Mouse (Mus musculus): ENCODE data around the gene Dock1.

DNA sequence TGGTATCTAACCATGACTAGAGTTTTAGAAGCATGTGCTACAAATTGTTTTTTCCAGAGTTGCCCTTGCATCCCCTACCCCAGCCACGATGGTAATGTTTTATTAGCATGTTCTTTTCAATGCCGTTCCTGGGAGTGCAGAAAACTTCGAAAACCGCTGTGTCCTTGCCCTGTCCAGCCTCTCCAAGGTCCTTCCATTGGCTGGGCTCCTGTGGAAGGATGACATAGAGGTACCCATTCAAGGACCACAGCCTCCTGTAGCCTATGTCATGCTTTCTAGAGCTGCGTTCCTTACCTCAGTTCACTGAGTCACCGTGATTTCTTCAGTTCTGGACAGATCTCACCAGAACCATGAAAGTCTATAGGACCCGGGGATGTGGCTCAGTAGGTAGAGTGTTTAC lies 431.5 kb downstream of the Dock1 start:
- TF ChIP-seq CTCF (IDR thresholded peaks at IDR 0.05; ENCODE audit: insufficient read depth, low read depth, low read length) (no peak), POLR2A (IDR thresholded peaks at IDR 0.05; ENCODE audit: insufficient read depth, low read depth, low read length) (no peak)
